In the genomic region with DNA sequence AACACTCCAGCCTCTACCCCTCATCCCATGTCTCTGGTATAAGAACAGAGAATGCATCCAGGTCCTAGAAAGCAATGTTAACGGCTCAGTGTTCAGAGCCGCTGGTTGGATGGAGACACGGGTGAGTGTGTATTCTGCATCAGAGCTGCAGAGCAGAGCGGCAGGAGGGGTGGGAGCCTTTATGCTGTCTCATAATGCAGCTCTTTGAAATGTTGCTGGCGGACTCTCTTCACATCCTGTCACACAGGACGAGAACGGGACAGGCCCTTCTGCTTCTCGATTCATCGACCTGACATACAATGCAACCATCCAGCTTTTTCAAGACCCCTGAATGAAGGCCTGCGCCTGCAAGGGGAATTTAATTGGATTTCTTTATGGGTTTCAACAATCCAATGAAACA, we compare ENCODE assay signal across 13 mouse cellular contexts.
DNase-seq lines count a peak whose midpoint lies in the region; ATAC-seq and TF ChIP-seq lines count a peak whose summit lies in the region.
"Had no signal": no experiment of that assay in that cellular context is flagged by ENCODE, and none has a peak within 500 bp of the region (broad histone marks: within the 10 kb centered on the region; RNA-seq: fewer than 3 reads in every experiment).

No protein-coding gene starts in this region.

- H3K9me3 ChIP-seq in forebrain, embryonic 11.5 days (ENCODE audit: control insufficient read depth, low read length) = no peaks in the 10 kb centered on the region
- no peaks in the 10 kb centered on the region for H3K9me3 ChIP-seq in forebrain, embryonic 10.5 days
- H3K9me3 ChIP-seq in forebrain, embryonic 14.5 days (replicated peaks; ENCODE audit: control insufficient read depth, low read length) = no peaks in the 10 kb centered on the region
- no peaks in the 10 kb centered on the region for H3K9me3 ChIP-seq in hindbrain, postnatal 0 days (ENCODE audit: low read length)
- no peaks in the 10 kb centered on the region for H3K9me3 ChIP-seq in midbrain, postnatal 0 days (ENCODE audit: low read length)
- H3K9me3 ChIP-seq: liver, embryonic 15.5 days had no signal

- WGBS in forebrain, embryonic 11.5 days = 37% methylated on average over 10 of the region's 10 CpGs
- 44% methylated on average over 10 of the region's 10 CpGs for WGBS in forebrain, embryonic 10.5 days
- WGBS in forebrain, embryonic 14.5 days = 9% methylated on average over 10 of the region's 10 CpGs
- WGBS in hindbrain, postnatal 0 days = 19% methylated on average over 10 of the region's 10 CpGs
- 10% methylated on average over 10 of the region's 10 CpGs for WGBS in midbrain, postnatal 0 days

- 0 out of 2 replicates have a peak overlapping the region, but pooled peaks have one; percentile 18 for H3K27ac ChIP-seq in forebrain, embryonic 11.5 days (ENCODE audit: low read depth, low read length)
- H3K27ac ChIP-seq in forebrain, embryonic 10.5 days = no peak overlapping the region
- peak overlapping the region; percentile 44; the same call in 1 of the 2 replicates for H3K27ac ChIP-seq in forebrain, embryonic 14.5 days (ENCODE audit: low read depth, low read length)
- H3K27ac ChIP-seq in hindbrain, postnatal 0 days = no peak overlapping the region
- H3K27ac ChIP-seq in midbrain, postnatal 0 days (ENCODE audit: low read depth, low read length) = no peak overlapping the region
- H3K27ac ChIP-seq: liver, embryonic 15.5 days had no signal

- no peak for TF ChIP-seq CTCF in hindbrain, postnatal 0 days (IDR thresholded peaks at IDR 0.05; ENCODE audit: low read depth)
- TF ChIP-seq CTCF in midbrain, postnatal 0 days (IDR thresholded peaks at IDR 0.05) = no peak

- no peak overlapping the region for H3K4me2 ChIP-seq in forebrain, embryonic 11.5 days (ENCODE audit: low read depth, low read length, severe bottlenecking)
- H3K4me2 ChIP-seq in forebrain, embryonic 14.5 days (ENCODE audit: low read length) = peak overlapping the region; percentile 29; the same call in 1 of the 2 replicates
- H3K4me2 ChIP-seq in hindbrain, postnatal 0 days (ENCODE audit: low read depth, low read length) = no peak overlapping the region
- no peak overlapping the region for H3K4me2 ChIP-seq in midbrain, postnatal 0 days (ENCODE audit: low read depth, low read length, poor library complexity, severe bottlenecking)
- H3K4me2 ChIP-seq: liver, embryonic 15.5 days had no signal

- H3K4me1 ChIP-seq in forebrain, embryonic 11.5 days (replicated peaks; ENCODE audit: control insufficient read depth, insufficient read depth, low read length) = peaks cover 3% of the 10 kb centered on the region; the same call in 1 of the 2 replicates
- peaks cover 38% of the 10 kb centered on the region for H3K4me1 ChIP-seq in forebrain, embryonic 10.5 days
- H3K4me1 ChIP-seq in forebrain, embryonic 14.5 days (ENCODE audit: control insufficient read depth, insufficient read depth, low read length) = peaks cover 17% of the 10 kb centered on the region
- no peaks in the 10 kb centered on the region for H3K4me1 ChIP-seq in hindbrain, postnatal 0 days (ENCODE audit: insufficient read depth, low read length)
- H3K4me1 ChIP-seq in midbrain, postnatal 0 days (ENCODE audit: insufficient read depth, low read length) = 0 out of 2 replicates have a peak, but pooled peaks cover 4% of the 10 kb centered on the region
- H3K4me1 ChIP-seq: liver, embryonic 15.5 days had no signal

- no peaks in the 10 kb centered on the region for H3K27me3 ChIP-seq in forebrain, embryonic 11.5 days (ENCODE audit: control insufficient read depth, insufficient read depth, low read length)
- peaks cover 5% of the 10 kb centered on the region for H3K27me3 ChIP-seq in forebrain, embryonic 10.5 days (ENCODE audit: poor library complexity, severe bottlenecking)
- H3K27me3 ChIP-seq in forebrain, embryonic 14.5 days (replicated peaks; ENCODE audit: control insufficient read depth, insufficient read depth, low read length) = no peaks in the 10 kb centered on the region
- no peaks in the 10 kb centered on the region for H3K27me3 ChIP-seq in hindbrain, postnatal 0 days (ENCODE audit: insufficient read depth, low read length)
- H3K27me3 ChIP-seq in midbrain, postnatal 0 days (ENCODE audit: insufficient read depth, low read length) = no peaks in the 10 kb centered on the region
- H3K27me3 ChIP-seq: liver, embryonic 15.5 days had no signal

- DNase-seq in forebrain, embryonic 11.5 days (ENCODE audit: low spot score) = peak; percentile 61
- DNase-seq in forebrain, embryonic 10.5 days (ENCODE audit: extremely low spot score, low spot score) = no peak
- DNase-seq in forebrain, embryonic 14.5 days (ENCODE audit: low spot score) = peak; percentile 81
- DNase-seq in hindbrain, postnatal 0 days (ENCODE audit: low spot score) = peak; percentile 67
- peak; percentile 63 for DNase-seq in midbrain, postnatal 0 days (ENCODE audit: low spot score)
- no peak for DNase-seq in frontal cortex, adult 2 months (ENCODE audit: extremely low spot score in 1 of 2, low spot score in 1 of 2)
- DNase-seq: adrenal gland, adult 8-10 months; cerebellum, adult 11 months; heart, adult 18-20 months; kidney, adult 2 months had no signal

- no peak overlapping the region for H3K9ac ChIP-seq in forebrain, embryonic 11.5 days (ENCODE audit: low read length)
- peak overlapping the region; percentile 6; the same call in 1 of the 2 replicates for H3K9ac ChIP-seq in forebrain, embryonic 14.5 days (ENCODE audit: low read length)
- no peak overlapping the region for H3K9ac ChIP-seq in hindbrain, postnatal 0 days (replicated peaks; ENCODE audit: low read length)
- H3K9ac ChIP-seq in midbrain, postnatal 0 days (replicated peaks; ENCODE audit: low read length, poor library complexity, severe bottlenecking) = no peak overlapping the region
- H3K9ac ChIP-seq: liver, embryonic 15.5 days had no signal

- peak; percentile 88 for ATAC-seq in forebrain, embryonic 11.5 days (replicated peaks; ENCODE audit: low FRiP score)
- ATAC-seq in forebrain, embryonic 14.5 days = peak; percentile 88
- ATAC-seq in hindbrain, postnatal 0 days = peak; percentile 84
- peak; percentile 70; the same call in 1 of the 2 replicates for ATAC-seq in midbrain, postnatal 0 days (ENCODE audit: low FRiP score)
- ATAC-seq in cerebellum, adult (ENCODE audit: insufficient number of reproducible peaks, low FRiP score, low TSS enrichment) = no peak
- no peak for ATAC-seq in megakaryocyte progenitor cell, adult 5-6 weeks (replicated peaks; ENCODE audit: poor library complexity)

- no peak overlapping the region for H3K4me3 ChIP-seq in forebrain, embryonic 11.5 days (ENCODE audit: low read depth, low read length)
- no peak overlapping the region for H3K4me3 ChIP-seq in forebrain, embryonic 10.5 days
- H3K4me3 ChIP-seq in forebrain, embryonic 14.5 days (ENCODE audit: low read depth, low read length) = no peak overlapping the region
- H3K4me3 ChIP-seq in hindbrain, postnatal 0 days (ENCODE audit: low read length) = no peak overlapping the region
- no peak overlapping the region for H3K4me3 ChIP-seq in midbrain, postnatal 0 days (ENCODE audit: low read depth, low read length)
- H3K4me3 ChIP-seq: liver, embryonic 15.5 days had no signal

- H3K36me3 ChIP-seq in forebrain, embryonic 11.5 days (ENCODE audit: control insufficient read depth, insufficient read depth, low read length) = no peaks in the 10 kb centered on the region
- H3K36me3 ChIP-seq in forebrain, embryonic 10.5 days (replicated peaks) = no peaks in the 10 kb centered on the region
- no peaks in the 10 kb centered on the region for H3K36me3 ChIP-seq in forebrain, embryonic 14.5 days (ENCODE audit: control insufficient read depth, insufficient read depth, low read length)
- no peaks in the 10 kb centered on the region for H3K36me3 ChIP-seq in hindbrain, postnatal 0 days (ENCODE audit: insufficient read depth, low read length)
- H3K36me3 ChIP-seq in midbrain, postnatal 0 days (ENCODE audit: insufficient read depth, low read length) = no peaks in the 10 kb centered on the region
- H3K36me3 ChIP-seq: liver, embryonic 15.5 days had no signal

Comparison
In these comparisons a context has a peak if more than half of its experiments do, and no peak if none do; other contexts are left out.
1. DNase-seq: peak in forebrain, embryonic 11.5 days (single experiment), forebrain, embryonic 14.5 days (single experiment), hindbrain, postnatal 0 days (single experiment) and midbrain, postnatal 0 days (single experiment); none in forebrain, embryonic 10.5 days (single experiment) and frontal cortex, adult 2 months (0 of 2).
2. H3K27ac ChIP-seq: peak in forebrain, embryonic 11.5 days (single experiment) and forebrain, embryonic 14.5 days (single experiment); none in forebrain, embryonic 10.5 days (single experiment), hindbrain, postnatal 0 days (single experiment) and midbrain, postnatal 0 days (single experiment).
3. ATAC-seq: peak in forebrain, embryonic 11.5 days (single experiment), forebrain, embryonic 14.5 days (single experiment), hindbrain, postnatal 0 days (single experiment) and midbrain, postnatal 0 days (single experiment); none in cerebellum, adult (single experiment) and megakaryocyte progenitor cell, adult 5-6 weeks (single experiment).